Mouse (Mus musculus) gastrocnemius, postnatal 36 days (tissue): ENCODE results near the gene Rtn2. TPM values are rescaled to one million over a fixed set of nuclear protein-coding genes. Genes with fewer than 3 reads are reported as not detected.
A peak's percentile ranks its signal among the peaks of the same experiment; 100 is the strongest.

Experiments
- DNase-seq, 2 experiments: peaks; one replicate each; pipeline ENCODE4 v3.0.0; 2022
- intact Hi-C: fragments of 180-260 bp; cut with DNase I; formaldehyde crosslinking; loops from one replicate; pipeline ENCODE4 v1.15.1; 2025
- long read RNA-seq, 2 experiments: library from polyadenylated mRNA; stranded (forward); transcript quantifications; one replicate each; pipeline ENCODE4 v2.0.0; 2021
- total RNA-seq, 2 experiments: library from RNA; stranded (reverse); gene quantifications; 2 replicates each; pipeline ENCODE4 v1.2.3; 2021

Gene Rtn2
- 1,000 to 10,000 TPM in 1 of 2 experiments, 100 to 1,000 TPM in 1; 974 to 1,054 TPM for total RNA-seq
- long read RNA-seq, experiment 1, transcript Rtn2-202 (7 exons, 1,076 nt) = major isoform, 313 of 455 reads
- long read RNA-seq, experiment 1, partial matches to known transcripts = 139 of 455 reads
- long read RNA-seq, experiment 1, other reads (novel, unspliced or antisense) = 3 of 455 reads
- long read RNA-seq, experiment 2, transcript Rtn2-202 (7 exons, 1,076 nt) = major isoform, 456 of 636 reads
- long read RNA-seq, experiment 2, partial matches to known transcripts = 127 of 636 reads
- long read RNA-seq, experiment 2, other reads (novel, unspliced or antisense) = 53 of 636 reads

DNA sequence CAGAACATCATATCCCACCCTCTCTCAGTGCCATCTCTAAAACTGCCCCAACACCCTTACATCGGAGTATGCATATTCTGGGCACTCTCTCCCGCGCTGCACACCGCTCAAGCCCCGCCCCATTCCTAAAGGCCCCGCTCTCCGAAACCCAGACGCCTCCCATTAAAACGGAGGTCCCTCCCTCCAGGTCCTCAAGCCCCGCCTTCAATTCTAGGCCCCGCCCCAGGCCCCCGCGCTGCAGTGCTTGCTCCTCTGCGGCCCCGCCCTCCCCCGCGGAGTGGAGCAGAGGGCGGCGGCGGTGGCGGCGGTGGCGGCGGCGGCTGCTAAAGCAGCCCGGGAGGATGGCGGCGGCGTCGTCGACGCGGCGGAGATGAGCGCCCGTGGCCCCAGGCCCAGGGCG lies at the start of gene Rtn2:
TSS of gene Rtn2 (plus strand) at position 240 of the 400 bp plus-strand sequence.
- intact Hi-C loops = loop anchor here (2.0 to 5.0 kb wide), 3 partner anchors 16 to 105 kb away; partner anchors contain the start of gene Eml2

DNA sequence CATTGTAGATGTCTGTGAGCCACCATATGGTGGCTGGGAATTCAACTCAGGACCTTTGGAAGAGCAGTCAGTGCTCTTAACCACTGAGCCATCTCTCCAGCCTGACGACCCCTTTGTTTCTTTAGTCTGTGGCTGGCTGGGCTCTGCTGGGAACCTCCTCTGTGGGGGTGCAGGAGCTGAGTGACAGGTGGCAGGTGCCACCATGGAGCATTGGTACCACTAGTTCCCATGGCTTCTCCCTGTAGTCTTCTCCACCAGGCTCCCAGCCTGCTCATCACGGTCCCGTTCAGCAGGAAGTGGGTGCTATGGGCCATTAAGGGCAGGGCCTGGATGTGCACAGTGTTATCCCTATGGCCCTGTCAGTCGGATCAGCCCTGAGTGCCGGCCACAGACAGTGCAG lies 47.8 kb upstream of the Rtn2 start:
- no peak for DNase-seq
- intact Hi-C loops = no loop called here

More for the DNA sequence above, at the start of gene Rtn2:
- peak; percentile 58 to 66 for DNase-seq

DNA sequence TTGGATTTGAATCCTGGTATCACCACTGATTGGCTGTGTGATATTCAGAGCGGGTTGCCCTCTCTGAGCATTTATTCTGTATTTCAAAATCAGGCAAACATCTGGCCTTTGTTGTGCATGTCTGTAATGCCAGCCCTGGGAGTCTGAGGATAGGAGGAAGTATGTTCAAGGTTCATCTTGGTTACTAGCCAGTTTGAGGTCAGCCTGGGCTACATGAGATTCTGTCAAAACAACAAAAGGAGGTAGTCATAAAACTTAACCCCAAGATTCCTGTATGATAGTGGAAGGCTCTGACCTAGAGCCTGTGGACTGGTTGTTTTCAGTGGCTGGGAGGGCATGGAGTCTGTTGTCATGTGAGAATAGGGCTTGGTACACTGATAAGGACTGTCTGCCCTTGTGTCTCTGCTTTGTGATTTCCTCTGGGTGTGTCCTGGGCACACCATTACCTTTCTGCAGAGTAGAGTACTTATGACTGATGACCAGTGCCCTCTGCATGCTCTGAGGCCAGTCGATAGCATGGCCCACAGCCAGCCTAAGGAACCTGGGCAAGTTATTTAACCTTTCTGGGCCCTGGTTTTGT lies 47.2 kb upstream of the Rtn2 start:
- intact Hi-C loops = no loop called here
- no peak for DNase-seq

DNA sequence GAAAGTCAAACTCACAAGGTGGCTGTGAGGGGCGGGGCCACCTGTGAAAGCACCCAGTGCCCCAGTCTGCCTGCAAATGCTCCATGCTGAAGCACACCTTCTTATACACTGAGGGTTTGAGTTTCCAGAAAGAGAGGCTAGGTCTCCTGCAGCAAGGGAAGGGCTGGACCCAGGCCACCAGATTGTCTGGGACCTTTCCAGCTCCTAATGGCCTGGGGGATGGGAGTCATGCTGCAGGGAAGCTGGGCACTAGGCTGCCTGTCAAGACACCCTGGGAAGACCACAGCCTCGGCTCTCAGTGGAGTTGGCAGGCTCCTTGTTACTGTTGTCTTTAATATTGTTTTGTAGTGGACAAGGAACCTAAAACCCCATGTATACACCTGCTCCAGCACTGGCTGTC lies 46.0 kb upstream of the Rtn2 start:
- peak in 1 of 2 experiments; percentile 39 for DNase-seq
- intact Hi-C loops = no loop called here

DNA sequence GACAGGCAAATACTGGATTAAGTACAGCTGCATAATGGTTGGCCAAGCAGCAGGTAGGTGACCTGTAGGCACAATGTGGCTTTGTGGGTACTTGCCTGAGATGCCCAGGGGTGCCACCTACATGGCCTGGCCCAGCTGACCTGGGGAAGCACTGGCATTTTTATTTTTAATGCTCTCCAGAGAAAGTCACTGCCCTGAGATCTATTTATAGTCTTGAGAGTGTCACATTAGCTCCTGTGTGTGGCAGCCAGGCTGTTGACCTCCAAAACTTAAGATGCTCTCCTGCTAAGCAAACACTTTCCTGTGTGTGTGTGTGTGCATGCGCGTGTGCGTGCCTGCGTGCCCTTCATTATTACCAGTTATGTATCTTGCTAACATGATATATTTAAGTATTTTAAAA lies 44.1 kb upstream of the Rtn2 start:
- DNase-seq = peak in 1 of 2 experiments; percentile 17
- intact Hi-C loops = loop anchor here (2.0 kb wide), 1 partner anchor 44 kb away; the partner anchor contains the start of gene Rtn2

DNA sequence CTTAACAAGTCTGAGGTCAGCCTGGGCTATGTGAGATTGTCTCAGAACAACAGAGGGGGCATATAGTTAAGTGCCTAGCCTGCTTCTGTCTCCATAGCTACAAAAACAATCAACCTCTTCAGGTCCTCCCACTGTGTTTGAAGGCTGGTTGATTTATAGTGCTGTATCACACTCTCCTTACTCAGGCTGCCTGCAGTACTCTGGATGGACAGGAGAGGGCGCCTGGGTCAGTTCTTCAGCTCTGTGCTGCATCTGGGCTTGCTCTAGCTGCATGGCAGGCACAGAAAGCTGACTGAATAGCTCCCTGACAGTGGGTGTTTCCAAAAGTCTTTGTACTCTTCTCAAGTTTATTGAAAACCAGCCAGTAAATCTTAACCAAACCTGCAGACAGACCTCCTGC lies 43.0 kb upstream of the Rtn2 start:
- peak; percentile 88 to 90 for DNase-seq
- intact Hi-C loops = loop anchor here (2.0 kb wide), 1 partner anchor 43 kb away; the partner anchor contains the start of gene Rtn2

DNA sequence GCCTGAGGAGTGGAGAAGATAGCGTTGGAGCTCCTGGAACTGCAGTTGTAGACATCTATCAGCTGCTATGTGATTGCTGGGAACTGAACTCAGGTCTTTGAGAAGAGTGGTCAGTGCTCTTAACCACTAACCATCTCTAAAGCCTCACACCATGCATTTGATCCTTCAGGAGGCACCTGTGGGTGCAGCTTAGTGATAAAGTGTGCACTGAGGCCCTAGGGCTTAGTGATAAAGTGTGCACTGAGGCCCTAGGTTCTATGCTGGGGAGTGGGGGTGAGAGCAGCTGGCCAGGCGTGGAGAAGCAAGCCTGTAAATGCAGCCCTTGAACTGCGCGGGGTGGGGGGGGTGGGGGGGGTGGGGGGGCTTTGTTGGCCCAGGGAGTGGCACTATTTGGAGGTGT lies 42.4 kb upstream of the Rtn2 start:
- DNase-seq = no peak

DNA sequence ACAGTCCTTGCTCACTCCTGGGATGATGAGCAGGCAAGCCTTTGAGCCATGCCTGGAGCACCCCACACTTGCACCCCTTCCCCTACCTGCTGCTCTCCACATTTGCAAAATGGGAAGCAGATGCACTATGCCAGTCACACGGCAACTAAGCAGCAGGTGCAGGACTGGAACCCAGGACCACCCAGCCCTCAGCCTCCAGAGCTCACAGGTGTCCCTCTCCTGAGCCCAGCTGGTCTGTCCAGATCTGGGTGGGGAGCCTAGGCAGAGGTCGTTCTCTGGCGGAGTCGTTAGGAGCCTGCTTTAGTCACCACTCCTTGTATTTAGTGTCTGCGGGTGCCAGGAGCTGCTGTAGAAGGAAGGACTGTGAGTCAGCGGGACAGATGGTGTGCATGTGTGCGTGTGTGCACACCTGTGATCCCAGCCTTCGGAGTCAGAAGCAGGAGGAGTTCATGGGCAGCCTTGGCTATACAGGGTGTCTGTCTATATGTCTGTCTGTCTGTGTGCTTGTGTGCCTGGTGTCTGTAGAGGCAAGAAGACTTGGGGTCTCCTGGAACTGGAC lies 41.4 kb upstream of the Rtn2 start:
- DNase-seq = no peak
- intact Hi-C loops = no loop called here

More for the DNA sequence above, 42.4 kb upstream of the Rtn2 start:
- intact Hi-C loops = loop anchor here (2.0 kb wide), 1 partner anchor 43 kb away; the partner anchor contains the start of gene Rtn2

DNA sequence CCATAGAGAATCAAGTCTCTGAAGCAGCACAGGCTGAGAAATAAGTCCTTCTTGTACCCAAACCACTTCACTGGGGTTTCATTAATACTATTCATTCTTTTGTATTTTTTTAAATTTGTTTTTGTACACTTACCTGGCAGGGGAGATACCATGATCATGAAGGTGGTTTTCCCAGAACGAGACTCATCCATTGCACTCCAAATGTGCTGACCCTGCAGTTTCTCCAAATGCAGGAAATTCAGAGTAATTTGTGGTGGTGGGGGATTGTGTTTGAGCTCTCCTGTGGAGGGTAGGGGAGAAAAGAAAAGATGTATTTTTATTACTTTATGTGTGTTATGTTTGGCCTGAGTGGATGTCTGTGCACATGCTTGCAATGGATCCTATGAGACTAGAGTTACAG lies 40.4 kb upstream of the Rtn2 start:
- intact Hi-C loops = no loop called here
- no peak for DNase-seq

DNA sequence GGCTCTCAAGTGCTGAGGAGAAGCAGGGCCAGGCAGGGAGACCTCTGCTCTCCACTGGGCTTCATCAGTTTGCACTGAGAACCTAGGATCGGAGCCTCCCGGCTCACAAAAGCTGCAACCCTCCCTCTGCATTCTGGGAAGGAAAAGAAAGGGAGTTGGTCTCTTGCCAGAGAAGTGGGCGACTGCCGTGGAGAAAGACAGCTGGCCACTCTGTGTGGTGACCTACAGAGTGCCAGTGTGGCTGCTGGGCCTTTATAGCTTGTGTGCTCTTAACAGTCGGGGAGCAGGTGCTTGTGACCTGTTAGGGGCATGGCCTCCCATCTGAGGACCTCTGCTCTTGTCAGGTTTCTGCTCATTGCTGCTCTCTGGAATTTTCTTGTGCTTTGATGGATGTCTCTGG lies 38.6 kb upstream of the Rtn2 start:
- no peak for DNase-seq
- intact Hi-C loops = no loop called here

DNA sequence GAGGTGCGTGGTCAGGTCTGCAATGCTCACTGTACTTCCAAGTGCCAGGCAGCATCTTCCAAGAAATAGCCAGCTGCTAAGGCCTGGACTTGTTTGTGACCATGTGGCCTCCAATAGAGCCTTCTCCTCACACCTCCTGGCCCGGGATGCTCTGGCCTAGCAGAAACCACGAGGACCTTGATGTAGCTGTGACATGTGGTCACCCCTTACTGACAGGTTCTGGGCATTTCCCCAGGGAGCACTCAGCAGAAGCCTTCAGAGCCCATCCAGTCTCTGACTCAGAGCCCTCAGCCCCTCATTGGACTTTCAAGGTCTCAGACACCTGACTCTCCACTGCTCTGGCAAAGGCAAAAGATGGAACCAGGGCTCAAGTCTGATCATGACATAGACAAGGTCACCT lies 37.3 kb upstream of the Rtn2 start:
- intact Hi-C loops = no loop called here
- no peak for DNase-seq

DNA sequence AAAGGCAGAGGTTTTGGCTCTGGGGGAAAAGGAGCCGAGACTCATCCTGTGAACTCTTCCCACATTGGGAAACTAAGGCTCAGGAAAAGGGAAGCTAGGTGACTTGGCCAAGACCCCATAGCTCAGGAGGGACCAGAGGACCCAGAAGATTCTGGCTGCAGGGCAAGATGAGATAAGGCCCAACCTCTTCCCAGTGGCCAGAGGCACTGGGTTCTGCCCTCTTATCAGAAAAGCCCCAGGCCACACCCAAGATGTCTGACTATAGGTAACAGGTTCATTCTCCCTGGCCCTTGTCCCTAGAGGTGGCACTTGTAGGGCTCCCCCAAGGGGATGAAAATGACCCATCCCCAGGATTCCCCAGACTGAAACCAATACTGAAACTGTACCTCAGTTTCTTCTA lies 35.6 kb upstream of the Rtn2 start:
- no peak for DNase-seq
- intact Hi-C loops = no loop called here

DNA sequence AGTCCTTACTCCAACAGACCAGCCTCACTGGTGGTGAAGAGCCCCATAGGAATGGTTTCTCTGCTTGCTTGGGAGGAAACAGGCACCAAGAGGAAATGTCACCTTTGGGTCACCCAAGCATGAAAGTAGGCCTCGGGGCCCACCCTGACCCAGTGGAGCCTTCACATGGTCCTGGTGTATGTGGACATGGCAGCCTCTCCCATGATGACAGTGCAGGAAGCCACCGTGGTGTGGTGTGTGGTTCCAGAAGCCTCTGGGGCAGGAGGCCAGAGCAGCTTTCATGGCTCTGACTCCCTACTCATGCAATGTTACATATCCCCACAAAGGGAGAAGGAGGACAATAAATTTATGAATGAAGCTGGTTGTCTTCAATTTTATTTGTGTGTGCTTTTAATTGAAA lies 34.9 kb upstream of the Rtn2 start:
- intact Hi-C loops = no loop called here
- DNase-seq = peak in 1 of 2 experiments; percentile 15

DNA sequence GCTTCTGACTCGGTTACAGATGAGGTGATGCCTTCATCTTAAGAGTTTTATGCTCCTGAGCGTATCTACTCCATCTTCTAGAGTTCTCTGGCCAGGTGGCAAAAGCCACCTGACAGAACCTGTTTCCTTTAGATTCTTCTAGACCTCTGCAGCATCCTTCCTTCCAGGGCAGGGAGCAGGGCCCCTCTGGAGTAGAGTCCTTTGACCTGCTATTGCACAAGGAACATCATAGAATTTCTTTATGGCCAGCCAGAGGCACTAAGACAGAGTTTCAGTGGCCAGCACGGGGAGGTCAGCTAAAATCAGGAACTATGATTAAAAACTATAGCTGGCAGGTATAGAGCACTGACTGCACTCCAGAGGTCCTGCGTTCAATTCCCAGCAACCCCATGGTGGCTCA lies 30.3 kb upstream of the Rtn2 start:
- no peak for DNase-seq
- intact Hi-C loops = no loop called here

DNA sequence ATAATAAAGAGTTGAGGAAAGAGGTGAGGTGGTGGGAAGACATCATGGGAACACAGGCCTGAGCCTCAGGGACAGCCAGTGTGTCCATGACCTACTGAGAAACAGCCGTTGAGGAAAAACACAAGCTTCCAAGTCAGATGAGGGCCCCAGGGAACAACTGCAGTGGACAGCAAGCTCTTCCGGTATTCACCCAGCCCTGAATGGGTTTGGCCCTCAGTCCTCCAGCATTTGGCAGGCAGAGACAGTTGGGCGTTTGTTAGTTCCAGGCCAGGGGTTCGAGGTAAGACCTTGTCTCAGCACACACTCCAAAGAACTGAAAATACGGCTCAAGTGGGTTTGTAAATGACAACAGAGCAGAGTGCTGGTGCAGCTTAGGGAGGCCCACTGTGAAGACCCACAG lies 29.0 kb upstream of the Rtn2 start:
- intact Hi-C loops = no loop called here
- no peak for DNase-seq

DNA sequence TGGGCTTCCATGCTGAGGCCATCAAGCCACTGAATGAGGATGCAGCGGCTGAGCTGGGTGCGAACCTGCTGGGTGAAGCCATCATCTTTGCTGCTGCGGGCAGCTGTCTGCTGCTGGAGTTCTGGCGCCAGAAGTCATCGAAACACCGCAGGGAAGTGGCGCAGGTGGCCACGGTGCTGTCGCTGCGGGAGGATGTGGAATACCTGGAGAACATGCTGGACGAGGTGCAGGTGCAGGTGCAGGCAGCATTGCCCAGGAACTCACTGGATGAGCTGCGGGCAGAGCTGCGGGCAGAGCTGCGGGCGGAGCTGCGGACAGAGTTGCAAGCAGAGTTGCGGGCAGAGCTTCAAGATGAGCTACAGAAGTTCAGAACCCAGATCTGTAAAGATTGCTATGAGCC lies 27.0 kb upstream of the Rtn2 start:
- no peak for DNase-seq
- intact Hi-C loops = no loop called here

DNA sequence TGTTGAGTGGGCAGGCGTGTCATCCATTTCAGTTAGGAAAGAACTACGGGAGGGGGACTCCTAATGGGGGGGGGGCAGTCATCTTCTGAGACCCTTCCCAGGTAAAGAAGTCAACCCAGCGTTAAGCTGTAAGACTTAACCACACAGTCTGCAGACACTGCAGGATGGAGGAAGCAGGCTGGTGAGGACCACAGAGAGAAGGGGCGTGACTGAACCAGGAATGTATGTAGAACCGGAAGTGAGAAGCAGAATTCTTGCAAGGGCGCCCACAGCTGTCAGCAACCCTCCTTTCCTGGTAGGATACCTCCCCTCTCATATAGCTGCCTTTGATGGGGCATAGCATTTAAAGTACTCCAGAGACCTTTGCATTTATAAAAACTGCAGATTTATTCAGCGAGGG lies 25.9 kb upstream of the Rtn2 start:
- intact Hi-C loops = no loop called here

DNA sequence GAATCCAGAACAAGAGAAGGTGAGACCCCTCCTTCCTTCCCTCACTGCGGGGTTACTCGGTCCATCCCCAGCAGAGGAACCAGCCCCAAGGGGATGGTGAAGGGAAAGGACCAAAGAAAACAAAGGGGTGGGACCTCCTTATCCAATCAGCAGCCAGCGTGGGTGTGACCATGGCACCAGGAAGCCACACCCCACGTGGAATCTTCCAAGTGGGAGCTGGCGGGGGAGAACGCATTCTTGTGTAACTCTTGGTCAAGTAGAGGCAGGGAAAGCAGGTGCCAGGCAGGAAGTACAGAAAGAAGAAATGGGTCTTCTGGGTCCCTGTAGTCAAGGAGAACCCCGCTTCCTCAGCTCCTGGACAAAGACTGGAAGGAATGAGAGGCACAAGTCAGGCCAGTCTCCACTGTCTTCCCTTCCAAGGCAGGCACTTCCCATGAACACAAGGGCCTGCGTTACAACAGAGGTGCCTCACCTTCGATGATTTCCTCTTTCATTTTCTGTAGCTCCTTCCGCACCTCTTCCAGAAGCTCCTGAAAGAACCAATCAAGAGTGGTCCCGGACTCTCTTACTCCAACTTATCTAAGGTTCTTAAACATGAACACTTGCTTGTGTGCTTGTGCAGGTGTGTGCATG lies 24.9 kb upstream of the Rtn2 start:
- peak in 1 of 2 experiments; percentile 46 for DNase-seq
- intact Hi-C loops = no loop called here

More for the DNA sequence above, 25.9 kb upstream of the Rtn2 start:
- no peak for DNase-seq

DNA sequence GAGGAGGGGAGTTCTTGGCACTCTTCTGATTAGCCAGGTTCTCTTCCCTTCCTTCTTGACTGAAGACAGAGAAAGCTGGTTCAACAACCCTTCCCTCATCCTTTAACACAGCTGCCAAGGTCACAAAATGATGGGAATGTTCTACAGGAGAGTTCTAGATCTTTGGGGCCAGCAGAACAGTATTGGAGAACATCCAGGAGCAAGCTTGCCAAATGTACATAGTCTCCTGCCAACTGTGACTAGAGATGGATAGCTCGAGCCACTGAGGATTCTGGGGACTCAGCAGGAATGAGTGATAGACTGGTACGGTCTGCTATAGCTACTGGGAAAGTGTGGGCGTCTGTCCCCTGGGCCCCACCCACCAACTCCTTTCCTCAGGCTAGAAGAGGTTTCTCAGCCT lies 24.1 kb upstream of the Rtn2 start:
- no peak for DNase-seq
- intact Hi-C loops = no loop called here

DNA sequence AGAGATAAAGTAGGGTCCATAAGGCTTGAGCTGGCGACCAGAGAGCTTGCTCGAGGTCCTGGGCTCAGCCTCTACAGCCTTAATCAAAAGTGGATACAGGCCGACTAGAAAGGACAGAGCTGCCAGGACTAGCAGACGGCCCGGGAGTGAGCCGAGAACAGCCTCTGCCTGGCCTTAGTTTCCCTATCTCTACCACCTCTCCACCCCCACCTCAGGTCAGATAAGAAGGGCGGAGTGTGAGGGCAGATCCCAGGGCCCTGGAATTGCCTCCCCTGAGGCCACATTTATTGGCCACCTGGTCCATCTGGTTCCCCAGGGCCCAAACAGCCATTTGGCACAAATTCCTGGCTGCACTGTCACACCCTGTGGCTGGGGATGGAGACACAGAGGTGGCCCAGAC lies 17.3 kb upstream of the Rtn2 start:
- DNase-seq = no peak
- intact Hi-C loops = no loop called here
